Mouse (Mus musculus): ENCODE data around the gene Tmcc3.
A peak's percentile ranks its signal among the peaks of the same experiment; 100 is the strongest.
"Not testable (repeated sequence)": the region's sequence is repeated elsewhere in the genome, so short reads cannot be mapped to it uniquely, and the experiment has no call there.

Gene Tmcc3

GRCm38 (mm10) chr10:94575958-94576357, 264.2 kb downstream of the Tmcc3 start:
- DNase-seq (ENCODE audit: low spot score in 2 of 2) = no peak

- DNase-seq (ENCODE audit: low spot score in 2 of 2) = no peak
These were observed 267.1 kb downstream of the Tmcc3 start for GRCm38 (mm10) chr10:94578870-94579269.

DNA sequence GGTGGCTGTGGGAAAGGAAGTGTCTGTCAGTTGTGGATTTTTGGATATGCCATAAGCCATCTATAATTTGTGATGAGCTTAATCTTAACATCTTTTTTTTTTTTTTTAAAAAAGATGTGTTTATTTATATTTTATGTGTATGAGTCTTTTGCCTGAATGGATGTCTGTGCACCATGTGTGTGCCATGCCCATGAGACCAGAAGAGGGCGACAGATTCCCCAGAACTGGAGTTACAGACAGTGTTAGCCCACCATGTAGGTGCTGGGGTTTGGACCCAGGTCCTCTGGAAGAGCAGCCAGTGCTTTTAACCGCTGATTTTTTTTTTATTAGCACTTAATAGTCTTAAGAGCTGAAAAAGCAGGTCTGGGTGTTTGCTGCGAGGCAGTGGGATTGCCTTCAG, 269.6 kb downstream of the Tmcc3 start:
- DNase-seq (ENCODE audit: low spot score in 2 of 2) = no peak

GRCm38 (mm10) chr10:94583714-94584113, 272.0 kb downstream of the Tmcc3 start:
- no peak for DNase-seq (ENCODE audit: low spot score in 2 of 2)

GRCm38 (mm10) chr10:94584851-94585359, 273.2 kb downstream of the Tmcc3 start:
- DNase-seq (ENCODE audit: low spot score in 2 of 2) = no peak

DNA sequence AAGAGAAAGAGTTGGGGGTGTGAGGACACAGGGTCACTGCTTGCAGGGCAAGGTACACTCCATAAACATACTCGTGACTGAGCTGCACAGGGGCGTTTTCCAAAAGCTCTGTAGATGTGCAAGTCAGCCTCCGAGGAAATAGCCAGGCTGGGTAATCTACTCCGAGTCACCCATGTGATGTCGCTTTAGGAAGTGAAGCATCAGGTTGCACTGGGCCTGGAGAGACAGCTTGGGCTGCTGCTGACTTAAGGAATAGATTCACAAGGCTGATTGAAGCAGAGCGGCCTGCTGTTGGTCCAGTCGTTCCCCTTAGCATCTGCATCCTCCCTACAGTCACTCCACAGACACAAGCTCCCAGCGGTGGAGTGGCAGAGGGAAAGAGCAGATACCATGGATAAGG, 274.1 kb downstream of the Tmcc3 start:
- no peak for DNase-seq (ENCODE audit: low spot score in 2 of 2)

GRCm38 (mm10) chr10:94588976-94589375, 277.2 kb downstream of the Tmcc3 start:
- no peak for DNase-seq (ENCODE audit: low spot score in 2 of 2)

DNA sequence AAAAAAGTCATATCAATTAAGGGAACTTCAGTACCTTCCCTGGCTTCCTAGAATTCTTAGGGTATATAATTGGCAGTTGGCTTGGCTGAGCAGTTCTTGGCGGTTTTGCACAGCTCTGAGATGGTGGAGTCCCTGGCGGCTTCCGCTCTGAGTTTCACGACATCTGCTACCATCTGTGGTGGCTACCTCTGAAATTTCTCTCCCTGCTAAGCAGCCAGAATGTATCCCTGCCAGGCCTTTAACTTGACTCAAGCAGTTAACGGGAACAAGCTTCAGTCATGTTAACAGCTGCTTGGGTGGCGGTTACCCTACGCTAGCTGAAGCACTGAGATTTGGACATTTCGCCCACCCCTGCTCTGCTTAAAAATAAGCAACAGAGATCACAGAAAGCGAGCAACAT, 284.0 kb downstream of the Tmcc3 start:
- no peak for DNase-seq (ENCODE audit: low spot score in 2 of 2)

- not testable (repeated sequence) for DNase-seq (ENCODE audit: low spot score in 2 of 2)
These were observed 288.1 kb downstream of the Tmcc3 start for GRCm38 (mm10) chr10:94599846-94600245.

DNA sequence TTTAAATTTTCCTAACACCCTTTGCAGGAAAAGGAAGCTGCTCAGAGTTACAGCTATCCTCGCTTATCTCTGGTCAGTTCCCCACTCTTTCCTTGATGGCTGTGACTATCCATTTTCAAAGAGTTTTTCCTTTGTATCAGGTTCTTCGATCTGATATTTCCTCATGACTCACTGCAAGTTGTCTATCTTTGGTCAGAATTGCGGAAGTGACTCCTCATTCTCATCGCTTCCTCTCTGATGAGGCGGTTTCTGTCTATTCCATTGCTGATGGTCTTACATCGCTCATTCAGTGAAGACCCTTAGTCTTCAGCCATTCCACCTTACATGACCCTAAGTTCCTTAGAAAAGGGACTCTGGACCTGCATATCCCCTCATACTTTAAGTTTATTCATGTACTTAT, 289.3 kb downstream of the Tmcc3 start:
- DNase-seq (ENCODE audit: low spot score in 2 of 2) = no peak

DNA sequence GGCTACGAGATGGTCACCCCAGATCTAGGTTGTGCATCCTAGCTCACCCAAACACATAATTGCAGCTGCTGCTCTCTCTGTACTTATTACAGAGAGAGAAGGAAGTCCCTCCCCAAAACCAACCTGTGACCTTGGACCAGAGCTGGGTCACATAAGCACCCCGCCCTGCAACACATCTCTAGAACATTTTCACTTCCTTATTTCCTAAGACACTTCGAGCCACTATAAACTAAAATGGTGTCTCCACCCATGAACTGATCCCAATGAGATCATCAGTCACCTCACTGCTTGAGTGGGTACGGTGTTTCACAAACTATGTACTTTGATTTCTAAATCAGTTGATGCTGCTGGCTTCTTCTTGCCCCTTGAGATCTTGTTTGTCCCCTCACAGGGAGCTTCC, 293.7 kb downstream of the Tmcc3 start:
- DNase-seq (ENCODE audit: low spot score in 2 of 2) = no peak

GRCm38 (mm10) chr10:94609309-94609777, 297.6 kb downstream of the Tmcc3 start:
- peak; percentile 52 to 53 for DNase-seq (ENCODE audit: low spot score in 2 of 2)

GRCm38 (mm10) chr10:94611228-94611968, 299.6 kb downstream of the Tmcc3 start:
- no peak for DNase-seq (ENCODE audit: low spot score in 2 of 2)

DNA sequence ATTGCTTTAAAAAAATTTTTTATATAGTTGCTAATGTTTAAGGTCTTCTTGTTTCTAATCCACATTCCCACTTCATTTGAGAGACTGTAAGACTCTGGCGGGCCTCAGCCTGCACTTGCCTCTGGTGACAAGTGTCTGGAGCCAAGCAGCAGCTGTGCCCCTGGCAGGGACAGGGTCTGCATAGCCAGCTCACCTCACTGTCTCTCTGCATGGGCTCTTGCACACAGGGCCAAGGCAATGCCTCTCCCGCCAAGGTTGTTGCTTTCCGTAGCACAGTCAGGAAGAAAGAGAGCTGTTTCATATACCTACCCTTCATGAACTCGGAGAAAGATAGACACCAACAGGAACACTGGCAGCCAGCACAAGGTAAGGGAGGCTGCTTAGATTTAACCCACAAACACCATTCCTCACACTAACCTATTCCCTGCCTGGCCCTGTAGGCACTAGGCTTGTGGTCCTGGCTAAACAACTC, 300.3 kb downstream of the Tmcc3 start:
- DNase-seq (ENCODE audit: low spot score in 2 of 2) = no peak

DNA sequence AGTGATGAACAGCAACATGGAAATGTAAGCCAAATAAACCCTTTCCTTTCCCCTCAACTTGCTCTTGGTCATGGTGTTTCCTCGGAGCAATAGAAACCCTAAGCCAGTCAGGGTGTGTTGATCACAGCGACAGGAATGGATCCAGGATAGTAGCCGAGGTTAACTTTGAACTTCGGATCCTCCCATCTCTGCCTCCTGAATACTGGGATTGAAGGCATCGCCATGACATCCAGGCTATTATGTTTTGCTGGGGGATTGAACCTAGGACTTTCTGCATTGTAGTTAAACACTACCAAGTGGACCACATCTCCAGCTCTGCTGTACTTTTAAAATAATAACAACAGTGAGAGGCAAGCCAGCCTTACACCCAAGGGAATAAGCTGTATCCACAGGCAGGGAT, 307.8 kb downstream of the Tmcc3 start:
- no peak for DNase-seq (ENCODE audit: low spot score in 2 of 2)

- no peak for DNase-seq (ENCODE audit: low spot score in 2 of 2)
These were observed 308.8 kb downstream of the Tmcc3 start for GRCm38 (mm10) chr10:94620561-94620960.

- DNase-seq (ENCODE audit: low spot score in 2 of 2) = no peak
These were observed 309.9 kb downstream of the Tmcc3 start for GRCm38 (mm10) chr10:94621420-94622225.

GRCm38 (mm10) chr10:94622281-94622680, 310.5 kb downstream of the Tmcc3 start:
- DNase-seq (ENCODE audit: low spot score in 2 of 2) = no peak

GRCm38 (mm10) chr10:94622828-94623227, 311.1 kb downstream of the Tmcc3 start:
- no peak for DNase-seq (ENCODE audit: low spot score in 2 of 2)

GRCm38 (mm10) chr10:94623617-94624016, 311.9 kb downstream of the Tmcc3 start:
- peak; percentile 58 to 67 for DNase-seq (ENCODE audit: low spot score in 2 of 2)

DNA sequence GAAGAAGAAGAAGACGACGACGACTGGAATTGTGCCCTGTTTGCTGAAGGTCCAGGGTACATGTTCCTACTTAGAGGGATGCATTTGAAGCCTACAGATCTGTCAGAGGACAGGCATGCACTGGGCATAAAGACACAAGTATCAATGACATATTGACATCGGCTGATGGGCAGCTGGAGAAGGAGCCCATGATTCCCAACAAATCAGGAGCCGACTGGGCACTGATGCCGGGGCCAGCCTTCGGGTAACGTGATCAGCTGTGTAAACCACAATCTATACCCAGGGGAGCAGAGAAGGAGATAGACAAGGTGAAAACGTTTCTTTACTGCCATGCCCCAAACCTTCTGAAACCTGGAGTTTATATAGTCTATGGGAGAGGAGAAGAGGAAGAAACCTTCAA, 313.3 kb downstream of the Tmcc3 start:
- no peak for DNase-seq (ENCODE audit: low spot score in 2 of 2)

DNA sequence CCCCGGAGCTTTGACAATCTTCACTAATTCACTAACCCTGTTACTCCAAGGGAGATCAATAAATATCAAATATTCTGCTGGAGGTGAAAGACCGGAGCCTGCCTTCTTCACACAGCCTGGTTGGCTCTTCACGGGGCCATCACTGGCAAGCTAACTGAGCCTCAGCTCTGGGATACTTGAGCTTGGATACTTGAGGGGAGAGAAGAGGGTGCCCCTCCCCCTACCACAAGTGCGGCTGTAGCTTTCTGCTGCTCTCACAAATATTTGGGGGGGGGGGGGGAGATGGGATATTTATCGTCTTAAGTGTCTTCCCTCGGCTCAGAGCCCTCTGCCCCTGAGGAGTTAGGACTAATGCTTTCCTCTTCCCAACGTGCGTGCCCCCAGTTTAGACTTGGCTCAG, 313.9 kb downstream of the Tmcc3 start:
- no peak for DNase-seq (ENCODE audit: low spot score in 2 of 2)
